Mouse (Mus musculus) heart, embryonic 14.5 days (tissue): Measurements from ENCODE around the gene Ikzf2. TPM values are rescaled to one million over a fixed set of nuclear protein-coding genes. Genes with fewer than 3 reads are reported as not detected.

Experiments used
- ATAC-seq: fragments of 200-750 bp; cut with Nextera tagmentation; 2 replicates; pipeline ENCODE4 v1.8.0; 2017; ENCODE audit warnings: low read depth, moderate TSS enrichment; ENCODE audit not compliant: insufficient number of reproducible peaks, insufficient read depth, low FRiP score
- H3K27ac ChIP-seq, 2 experiments: fragments of 200-500 bp in 1 of 2; fragments of 300-500 bp in 1 of 2; sonication (generic) in 1 of 2; replicated peaks in 1 of 2; 2 replicates each; pipeline ENCODE4 v1.5.1; 2012 to 2014; ENCODE audit warnings: low read depth in 2 of 2, low read length in 2 of 2, control low read depth in 1 of 2, mild to moderate bottlenecking in 1 of 2, mixed read lengths in 1 of 2; ENCODE audit not compliant: control insufficient read depth in 1 of 2, insufficient read depth in 1 of 2
- H3K27me3 ChIP-seq: fragments of 300-500 bp; sonication (generic); 2 replicates; pipeline ENCODE4 v1.6.1; 2014; ENCODE audit warnings: mild to moderate bottlenecking, low read length, control low read depth; ENCODE audit not compliant: control insufficient read depth, insufficient read depth
- H3K36me3 ChIP-seq: fragments of 300-500 bp; sonication (generic); 2 replicates; pipeline ENCODE4 v1.6.1; 2014; ENCODE audit warnings: mild to moderate bottlenecking, control low read depth, low read length, mixed read lengths; ENCODE audit not compliant: control insufficient read depth, insufficient read depth
- H3K4me1 ChIP-seq, 2 experiments: fragments of 200-500 bp in 1 of 2; fragments of 300-500 bp in 1 of 2; sonication (generic) in 1 of 2; 2 replicates each; pipeline ENCODE4 v1.6.1; 2012 to 2014; ENCODE audit warnings: low read length in 2 of 2, control low read depth in 1 of 2, mixed read lengths in 1 of 2; ENCODE audit not compliant: control insufficient read depth in 2 of 2, insufficient read depth in 2 of 2
- H3K4me2 ChIP-seq: fragments of 300-500 bp; sonication (generic); 2 replicates; pipeline ENCODE4 v1.6.1; 2014; ENCODE audit warnings: mild to moderate bottlenecking, low read length
- H3K4me3 ChIP-seq, 2 experiments: fragments of 200-500 bp in 1 of 2; fragments of 300-500 bp in 1 of 2; sonication (generic) in 1 of 2; 2 replicates each; pipeline ENCODE4 v1.5.1; 2012 to 2014; ENCODE audit warnings: low read length in 2 of 2, mild to moderate bottlenecking in 2 of 2, control low read depth in 1 of 2, low read depth in 1 of 2, moderate library complexity in 1 of 2; ENCODE audit not compliant: control insufficient read depth in 1 of 2, insufficient read depth in 1 of 2
- H3K9ac ChIP-seq: fragments of 300-500 bp; sonication (generic); 2 replicates; pipeline ENCODE4 v1.6.1; 2014; ENCODE audit warnings: mild to moderate bottlenecking, low read length
- H3K9me3 ChIP-seq: fragments of 300-500 bp; sonication (generic); 2 replicates; pipeline ENCODE4 v1.6.1; 2016; ENCODE audit warnings: low read length, control low read depth; ENCODE audit not compliant: control insufficient read depth
- WGBS: fragments of 180-500 bp; shearing (Covaris S2); extraction: QIAGEN DNeasy Blood & Tissue Kit; methylation state at CpG from one replicate; pipeline ENCODE4 v1.1.7; 2014; 5-methylcytosine and 5-hydroxymethylcytosine counted together
- polyA plus RNA-seq: library from polyadenylated mRNA; unstranded; fragments of >200 nt; fragmentation: Nextera tagmentation; extraction: Ambion mirVana; gene quantifications from 2 replicates; pipeline ENCODE4 v1.2.1, GENCODE M21; 2014

The Ikzf2 gene
- polyA plus RNA-seq, 1 experiment from 2014 or later: 3.3 TPM

DNA sequence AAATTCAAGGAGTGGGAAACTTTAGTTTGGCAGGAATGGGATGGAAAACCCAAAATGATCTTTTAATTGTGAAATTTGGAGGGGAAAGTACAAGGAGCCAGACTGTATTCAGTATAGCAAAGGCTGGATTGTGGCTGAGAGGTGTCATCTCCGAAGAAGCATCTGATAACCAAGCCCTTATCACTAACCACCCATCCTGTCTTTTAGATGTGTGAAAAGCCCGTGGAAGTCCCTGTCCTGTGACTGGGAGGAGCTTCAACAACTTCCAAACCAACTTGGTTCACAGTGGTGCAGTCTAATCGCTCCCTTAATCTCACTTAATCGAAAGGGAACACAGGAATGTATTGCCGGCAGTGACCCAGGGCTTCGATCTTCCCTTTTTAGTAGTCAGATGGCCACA lies 4.9 kb upstream of the Ikzf2 start:
- Histone ChIP-seq H3K9ac (no peak overlapping the region), H3K9me3 (no peaks in the 10 kb centered on the region), H3K27me3 (no peaks in the 10 kb centered on the region), H3K4me2 (no peak overlapping the region), H3K4me3 (no peak overlapping the region), H3K36me3 (no peaks in the 10 kb centered on the region), H3K27ac (no peak overlapping the region), H3K4me1 (peaks cover 0 to 7% of the 10 kb centered on the region in 2 experiments; a peak in 1 of 4 replicates)
- 53% methylated on average over 6 of the region's 6 CpGs for WGBS
- ATAC-seq: no peak

DNA sequence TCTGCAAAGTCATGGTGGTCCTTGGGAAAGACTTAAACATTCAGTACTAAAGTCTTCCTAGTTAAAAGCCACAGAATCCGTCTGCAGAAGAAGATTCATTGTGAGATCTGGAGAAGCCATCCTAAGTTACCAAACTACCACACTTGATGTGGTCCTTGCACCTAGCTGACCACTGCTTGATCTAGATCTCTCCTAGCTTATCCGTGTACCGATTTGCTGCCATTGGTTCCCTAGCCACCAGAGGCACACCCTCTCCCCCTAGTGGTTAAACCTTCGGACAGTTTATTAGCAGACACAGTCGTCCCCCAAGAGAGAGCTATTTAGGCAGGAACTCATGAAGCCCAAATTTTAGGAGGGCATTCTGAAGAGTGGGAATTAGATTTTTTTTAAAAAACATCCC lies 1.9 kb upstream of the Ikzf2 start:
- H3K27me3 ChIP-seq: no peaks in the 10 kb centered on the region
- under 1% methylated on average over 5 of the region's 5 CpGs for WGBS
- peak overlapping the region in 1 of 2 experiments; percentile 71; a peak in 2 of 4 replicates for H3K4me3 ChIP-seq
- H3K36me3 ChIP-seq: no peaks in the 10 kb centered on the region
- H3K9me3 ChIP-seq: no peaks in the 10 kb centered on the region
- peaks cover 3 to 7% of the 10 kb centered on the region in 2 experiments; a peak in 3 of 4 replicates for H3K4me1 ChIP-seq
- H3K27ac ChIP-seq: no peak overlapping the region
- peak overlapping the region; percentile 72 for H3K4me2 ChIP-seq
- no peak for ATAC-seq
- H3K9ac ChIP-seq: no peak overlapping the region

DNA sequence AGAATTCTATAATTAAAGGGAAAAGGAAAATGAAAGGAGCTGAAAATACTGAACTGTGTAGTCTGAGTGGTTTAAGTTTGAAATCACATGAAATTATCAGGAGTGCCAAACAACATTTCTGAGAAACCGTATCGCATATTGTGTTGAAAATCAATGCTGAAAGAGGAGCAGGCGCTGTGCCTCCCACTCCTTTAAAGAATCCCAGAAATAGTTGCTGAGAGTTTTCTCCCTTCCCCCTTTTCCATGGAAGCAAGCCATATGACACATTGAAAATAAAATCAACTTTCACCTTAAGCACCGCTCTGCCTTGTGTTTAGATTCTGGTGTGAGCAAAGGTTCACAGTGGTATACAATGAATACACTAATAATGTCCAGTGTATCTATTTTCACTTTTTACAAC lies 1.1 kb upstream of the Ikzf2 start:
- Histone ChIP-seq H3K36me3 (no peaks in the 10 kb centered on the region), H3K27me3 (no peaks in the 10 kb centered on the region), H3K9me3 (no peaks in the 10 kb centered on the region), H3K4me2 (peak overlapping the region; percentile 72), H3K27ac (peak overlapping the region in 1 of 2 experiments; percentile 90; a peak in 1 of 4 replicates), H3K9ac (peak overlapping the region; percentile 82), H3K4me3 (peak overlapping the region; percentile 71 to 98; a peak in 3 of 4 replicates), H3K4me1 (peaks cover 3 to 7% of the 10 kb centered on the region in 2 experiments; a peak in 3 of 4 replicates)
- no peak for ATAC-seq
- 6% methylated on average over 4 of the region's 4 CpGs for WGBS

DNA sequence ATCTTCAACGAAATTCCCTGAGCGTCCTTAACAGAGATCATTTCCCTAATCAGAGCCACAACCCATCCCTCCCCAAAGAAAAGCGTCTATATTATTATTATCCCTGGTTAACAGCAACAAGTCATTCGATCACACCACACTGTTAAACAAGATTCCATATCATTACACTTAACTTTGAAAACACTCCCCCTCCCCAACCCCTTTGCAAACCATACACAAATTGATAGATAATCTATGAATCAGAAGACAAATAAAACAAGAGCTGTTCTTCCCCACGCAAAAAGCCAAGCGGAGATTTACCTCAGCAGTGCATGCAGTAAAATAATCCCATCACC lies 337 bp downstream of the Ikzf2 start:
- peak overlapping the region; percentile 71 to 98 for H3K4me3 ChIP-seq
- H3K27ac ChIP-seq: peak overlapping the region; percentile 90 to 96
- WGBS: 0% methylated on average over 6 of the region's 6 CpGs
- H3K36me3 ChIP-seq: no peaks in the 10 kb centered on the region
- ATAC-seq: no peak
- peak overlapping the region; percentile 82 for H3K9ac ChIP-seq
- H3K4me1 ChIP-seq: peaks cover 3 to 7% of the 10 kb centered on the region in 2 experiments; a peak in 3 of 4 replicates
- no peaks in the 10 kb centered on the region for H3K27me3 ChIP-seq
- H3K9me3 ChIP-seq: no peaks in the 10 kb centered on the region
- peak overlapping the region; percentile 72 for H3K4me2 ChIP-seq

DNA sequence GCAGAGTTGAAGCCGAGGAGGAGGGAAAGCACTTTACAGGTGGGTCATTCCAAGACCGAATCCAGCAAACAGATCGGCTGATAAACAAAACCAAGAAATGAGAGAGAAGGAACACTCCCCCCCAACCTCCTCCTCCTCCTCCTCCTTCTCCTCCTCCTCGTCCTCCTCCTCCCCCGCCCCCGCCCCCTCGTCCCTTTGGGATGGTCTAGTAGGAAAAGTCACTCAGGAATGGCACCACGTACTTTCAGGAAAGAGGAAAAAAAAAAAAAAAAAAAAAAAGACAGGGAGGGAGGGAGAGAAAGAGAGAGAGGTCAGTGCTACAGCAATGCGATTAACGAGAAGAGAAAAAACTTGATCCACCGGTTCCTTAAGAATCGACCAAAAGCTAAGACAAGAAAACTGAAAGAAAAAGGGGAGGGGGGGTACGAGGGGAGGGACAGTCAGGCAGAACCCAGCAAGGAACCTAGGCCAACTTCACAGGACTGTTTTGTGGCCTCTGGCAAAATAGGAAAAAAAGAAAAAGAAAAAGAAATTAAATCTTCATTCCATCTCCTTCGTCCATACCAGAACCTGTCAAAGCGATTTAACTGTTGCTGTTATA lies 1.1 kb downstream of the Ikzf2 start:
- no peaks in the 10 kb centered on the region for H3K36me3 ChIP-seq

DNA sequence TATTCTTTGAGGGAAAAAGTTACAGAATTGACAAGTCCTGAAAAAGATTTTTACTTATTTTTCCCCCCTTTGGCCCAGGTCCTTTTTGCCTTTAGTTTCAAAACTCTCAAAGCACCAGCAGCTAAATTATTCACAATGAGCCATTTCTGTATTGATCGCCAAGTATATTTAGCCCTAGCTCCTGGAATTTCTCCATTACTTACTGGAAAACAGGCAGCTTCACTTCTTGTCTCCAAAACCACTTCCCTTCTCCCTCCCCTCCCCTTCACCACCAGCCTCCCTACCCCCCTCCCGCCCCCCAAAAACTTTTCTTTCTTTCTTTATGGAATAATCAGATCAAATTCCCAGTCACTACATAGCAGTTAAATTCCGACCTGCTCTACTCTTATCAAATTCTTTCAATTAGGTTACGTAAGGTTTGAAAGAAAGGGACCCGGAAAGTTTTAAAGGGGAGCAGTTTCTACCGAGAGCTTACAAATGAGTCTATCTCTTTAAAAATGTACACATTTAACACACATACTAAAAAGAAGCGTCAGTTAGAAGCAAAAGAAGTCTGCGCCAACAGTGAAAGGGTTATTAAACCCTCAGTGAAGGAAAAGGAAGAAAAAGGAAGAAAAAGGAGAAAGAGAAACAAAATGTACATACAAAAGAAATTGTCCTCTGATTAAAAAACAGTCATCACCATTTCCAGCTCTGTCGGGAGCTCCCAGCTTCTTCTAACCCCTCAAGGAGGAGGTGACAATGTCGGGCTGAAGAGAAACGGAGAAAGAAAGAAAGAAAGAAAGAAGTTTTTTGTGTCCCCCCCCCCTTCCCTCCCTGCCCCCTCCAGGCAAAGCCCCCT lies 1.8 kb downstream of the Ikzf2 start:
- Histone ChIP-seq H3K36me3 (no peaks in the 10 kb centered on the region), H3K4me2 (peak overlapping the region; percentile 72), H3K9ac (peak overlapping the region; percentile 69), H3K27ac (peak overlapping the region in 1 of 2 experiments; percentile 21; a peak in 2 of 4 replicates), H3K4me1 (peaks cover 3 to 7% of the 10 kb centered on the region in 2 experiments; a peak in 3 of 4 replicates), H3K27me3 (no peaks in the 10 kb centered on the region), H3K4me3 (peak overlapping the region; percentile 47 to 71), H3K9me3 (no peaks in the 10 kb centered on the region)
- ATAC-seq: no peak
- 3% methylated on average over 11 of the region's 11 CpGs for WGBS

More for the DNA sequence above, 1.1 kb downstream of the Ikzf2 start:
- Histone ChIP-seq H3K27ac (peak overlapping the region in 1 of 2 experiments; percentile 21; a peak in 1 of 4 replicates), H3K9ac (peak overlapping the region; percentile 69), H3K27me3 (no peaks in the 10 kb centered on the region), H3K4me1 (peaks cover 3 to 7% of the 10 kb centered on the region in 2 experiments; a peak in 3 of 4 replicates), H3K9me3 (no peaks in the 10 kb centered on the region), H3K4me3 (peak overlapping the region; percentile 47 to 71), H3K4me2 (peak overlapping the region; percentile 72)
- under 1% methylated on average over 14 of the region's 15 CpGs for WGBS
- no peak for ATAC-seq

DNA sequence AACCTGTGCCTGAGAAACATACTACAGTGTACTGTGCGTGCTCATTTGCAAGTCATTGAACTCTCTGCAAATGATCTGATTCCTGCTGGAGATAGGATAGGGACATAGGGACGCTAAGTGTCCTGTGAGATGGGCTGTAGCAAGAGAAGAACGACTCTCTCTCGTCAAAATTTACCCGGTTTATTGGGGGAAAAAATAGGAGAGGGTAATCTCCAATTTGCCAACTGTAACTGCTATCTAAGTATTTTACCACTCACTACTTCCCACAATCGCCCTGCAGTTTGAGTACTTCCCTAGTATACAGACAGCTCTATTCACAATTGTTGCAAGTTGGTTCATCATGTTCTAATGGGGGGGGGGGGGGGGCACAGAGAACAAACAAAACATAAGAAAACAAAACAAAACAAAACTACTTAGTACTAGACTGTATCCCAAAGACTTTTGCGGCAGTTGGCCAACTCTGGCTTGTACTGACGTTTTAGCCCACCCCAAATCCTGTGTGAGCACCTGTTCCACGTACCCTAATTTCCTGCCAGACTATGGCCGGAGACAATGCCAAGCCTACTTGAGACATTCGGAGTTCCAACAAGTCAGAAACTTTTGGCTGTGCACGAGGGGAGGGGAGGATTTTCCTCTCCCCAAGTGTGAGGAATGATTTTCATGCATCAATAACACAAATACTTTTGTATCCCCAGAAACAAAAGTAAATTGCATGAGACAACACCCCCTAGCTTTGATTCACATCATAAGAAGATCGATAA lies 2.6 kb downstream of the Ikzf2 start:
- peak overlapping the region; percentile 72 for H3K4me2 ChIP-seq
- peak overlapping the region; percentile 6 to 71; a peak in 2 of 4 replicates for H3K4me3 ChIP-seq
- 40% methylated on average over 13 of the region's 13 CpGs for WGBS
- H3K27ac ChIP-seq: no peak overlapping the region
- H3K27me3 ChIP-seq: no peaks in the 10 kb centered on the region
- H3K4me1 ChIP-seq: peaks cover 3 to 7% of the 10 kb centered on the region in 2 experiments; a peak in 3 of 4 replicates
- no peak for ATAC-seq
- 0 out of 2 replicates have a peak overlapping the region, but pooled peaks have one; percentile 69 for H3K9ac ChIP-seq
- no peaks in the 10 kb centered on the region for H3K36me3 ChIP-seq
- H3K9me3 ChIP-seq: no peaks in the 10 kb centered on the region
